8 mouse cellular contexts compared by ENCODE assay signal in genomic region chr12:58964583-58964982, GRCm38 (mm10). TPM values are rescaled to one million over a fixed set of nuclear protein-coding genes. Genes with fewer than 3 reads are reported as not detected.
DNase-seq lines count a peak whose midpoint lies in the region; ATAC-seq and TF ChIP-seq lines count a peak whose summit lies in the region.

No protein-coding gene starts in this region.

- no peaks in the 10 kb centered on the region; the same call in 1 of the 2 replicates for H3K4me1 ChIP-seq in heart, adult 2 months (ENCODE audit: control insufficient read depth, insufficient read depth, low read length)
- peaks cover 2% of the 10 kb centered on the region; the same call in 1 of the 2 replicates for H3K4me1 ChIP-seq in small intestine, adult 2 months (ENCODE audit: control insufficient read depth, insufficient read depth, insufficient read length, low read length)

- no peaks in the 10 kb centered on the region for H3K27me3 ChIP-seq in heart, adult 2 months (ENCODE audit: control insufficient read depth, insufficient read depth, low read length)
- H3K27me3 ChIP-seq in small intestine, adult 2 months (ENCODE audit: control insufficient read depth, insufficient read depth, low read length) = no peaks in the 10 kb centered on the region

- no peak overlapping the region for H3K27ac ChIP-seq in heart, adult 2 months
- H3K27ac ChIP-seq in small intestine, adult 2 months (ENCODE audit: insufficient read depth, low read depth, low read length) = no peak overlapping the region

- TF ChIP-seq POLR2A in heart, adult 2 months (IDR thresholded peaks at IDR 0.05; ENCODE audit: insufficient read depth, low read depth, low read length) = no peak
- no peak for TF ChIP-seq POLR2A in small intestine, adult 2 months (IDR thresholded peaks at IDR 0.05; ENCODE audit: low read depth, low read length)

- TF ChIP-seq EP300 in heart, adult 2 months (IDR thresholded peaks at IDR 0.05; ENCODE audit: insufficient read depth, low read depth, low read length) = no peak

- H3K79me2 ChIP-seq in heart, adult 2 months (replicated peaks; ENCODE audit: control insufficient read depth, insufficient read depth, low read length) = 0 out of 2 replicates have a peak, but pooled peaks cover 2% of the 10 kb centered on the region

- no peak overlapping the region for H3K4me3 ChIP-seq in heart, adult 2 months
- no peak overlapping the region for H3K4me3 ChIP-seq in small intestine, adult 2 months (ENCODE audit: low read depth, low read length)

- peak; percentile 81 for TF ChIP-seq CTCF in heart, adult 2 months (IDR thresholded peaks at IDR 0.05)
- peak; percentile 39; the same call in 1 of the 2 replicates for TF ChIP-seq CTCF in small intestine, adult 2 months (IDR thresholded peaks at IDR 0.05; ENCODE audit: extremely low read depth, insufficient read length, insufficient replicate concordance, low read depth, low read length)

- H3K36me3 ChIP-seq in heart, adult 2 months (ENCODE audit: control insufficient read depth, insufficient read depth, low read length) = peaks cover 2% of the 10 kb centered on the region
- H3K36me3 ChIP-seq in small intestine, adult 2 months (ENCODE audit: control insufficient read depth, insufficient read depth, low read length) = peaks cover 52% of the 10 kb centered on the region

- no peak overlapping the region for H3K9ac ChIP-seq in heart, adult 2 months (ENCODE audit: low read depth, low read length)

- 74% methylated on average over 4 of the region's 4 CpGs for WGBS in heart, adult 2 months
- 74% methylated on average over 4 of the region's 4 CpGs for WGBS in small intestine, adult 2 months

- intact Hi-C loops in heart, adult 2 months (cut with DNase I) = no loop called here
- intact Hi-C loops in left cerebral cortex, postnatal 25 days (cut with DNase I) = no loop called here

- peak; percentile 70 for ATAC-seq in erythroid progenitor cell, adult 5-6 weeks (replicated peaks; ENCODE audit: low FRiP score, poor library complexity, severe bottlenecking)

- no peak for DNase-seq in heart, adult 2 months
- no peak for DNase-seq in heart, adult 9 months (ENCODE audit: low spot score in 2 of 2)
- peak; percentile 43 for DNase-seq in right cerebral cortex, postnatal 14 days
- no peak for DNase-seq in right cerebral cortex, postnatal 25 days
- peak; percentile 26 to 52 for DNase-seq in left cerebral cortex, postnatal 25 days (ENCODE audit: low spot score in 2 of 2)
- no peak for DNase-seq in urinary bladder, adult 18-20 months (ENCODE audit: low spot score in 2 of 2)

RNA-seq across cellular contexts. Expression of gene Sec23a, which starts 47.2 kb away (rescaled TPM):
- 10 to 100 TPM; 39.5 to 42.5 TPM for total RNA-seq in heart, adult 2 months (2021)
- polyA plus RNA-seq in heart, adult 2 months (2012; rRNA removed) = 19.0 and 42.1 TPM in 2 replicates
- total RNA-seq in erythroid progenitor cell, adult 5-6 weeks (2015; ENCODE audit: low replicate concordance) = 6.5 and 15.9 TPM in 2 replicates
- total RNA-seq in erythroid progenitor cell, adult 5-6 weeks (2017; ENCODE audit: low replicate concordance) = 10.7 and 13.2 TPM in 2 replicates
- 100 to 1,000 TPM; 104 to 108 TPM for total RNA-seq in left cerebral cortex, postnatal 25 days (2021)
- 9.7 and 26.3 TPM in 2 replicates for polyA plus RNA-seq in small intestine, adult 2 months (2012; rRNA removed)

RNA-seq across cellular contexts. Expression of gene Gemin2, which starts 48.6 kb away (rescaled TPM):
- total RNA-seq in heart, adult 2 months (2021) = 1 to 10 TPM; 5.3 to 5.7 TPM
- 2.9 and 5.4 TPM in 2 replicates for polyA plus RNA-seq in heart, adult 2 months (2012; rRNA removed)
- 12.2 and 14.4 TPM in 2 replicates for total RNA-seq in erythroid progenitor cell, adult 5-6 weeks (2015; ENCODE audit: low replicate concordance)
- total RNA-seq in erythroid progenitor cell, adult 5-6 weeks (2017; ENCODE audit: low replicate concordance) = 9.2 and 17.7 TPM in 2 replicates
- total RNA-seq in left cerebral cortex, postnatal 25 days (2021) = 1 to 10 TPM; 8.7 to 8.9 TPM
- polyA plus RNA-seq in small intestine, adult 2 months (2012; rRNA removed) = 0.74 and 1.1 TPM in 2 replicates

Comparison
In these comparisons a context has a peak if more than half of its experiments do, and no peak if none do; other contexts are left out.
1. DNase-seq: peak in right cerebral cortex, postnatal 14 days (single experiment) and left cerebral cortex, postnatal 25 days (2 of 2); none in heart, adult 2 months (0 of 2), heart, adult 9 months (0 of 2), right cerebral cortex, postnatal 25 days (single experiment) and urinary bladder, adult 18-20 months (0 of 2).